Mouse (Mus musculus) C2C12 (cell line): ENCODE results near the gene Serp2. TPM values are rescaled to one million over a fixed set of nuclear protein-coding genes. Genes with fewer than 3 reads are reported as not detected.
"Not testable (repeated sequence)": the region's sequence is repeated elsewhere in the genome, so short reads cannot be mapped to it uniquely, and the experiment has no call there.

Experiments used
- H3K27me3 ChIP-seq: one replicate; pipeline ENCODE4 v1.6.1; 2011; ENCODE audit not compliant: control insufficient read depth, insufficient read depth, insufficient read length
- H3K36me3 ChIP-seq: one replicate; pipeline ENCODE4 v1.6.1; 2011; ENCODE audit not compliant: control insufficient read depth, insufficient read depth
- H3K4me3 ChIP-seq: one replicate; pipeline ENCODE4 v1.5.1; 2011; ENCODE audit warnings: mild to moderate bottlenecking, control low read depth; ENCODE audit not compliant: poor library complexity, insufficient read depth, severe bottlenecking
- H3K79me2 ChIP-seq: one replicate; pipeline ENCODE4 v1.6.1; 2011; ENCODE audit not compliant: control insufficient read depth, insufficient read depth
- H3K79me3 ChIP-seq: one replicate; pipeline ENCODE4 v1.6.1; 2011; ENCODE audit warnings: low read depth, control low read depth
- H3ac ChIP-seq: one replicate; pipeline ENCODE3; 2011; ENCODE audit warnings: low read depth; ENCODE audit not compliant: control insufficient read depth, insufficient read length
- CEBPB ChIP-seq: IDR thresholded peaks from one replicate; pipeline ENCODE4 v1.6.1; 2011; ENCODE audit warnings: low read depth, mild to moderate bottlenecking, control low read depth, moderate library complexity
- CTCF ChIP-seq: IDR thresholded peaks from one replicate; pipeline ENCODE4 v1.5.1; 2011; ENCODE audit not compliant: control insufficient read depth, insufficient read depth, insufficient read length
- FOSL1 ChIP-seq: IDR thresholded peaks from one replicate; pipeline ENCODE4 v1.8.0; 2011; ENCODE audit warnings: mild to moderate bottlenecking, low read length; ENCODE audit not compliant: poor library complexity, insufficient read depth, severe bottlenecking
- MAX ChIP-seq: IDR thresholded peaks from one replicate; pipeline ENCODE4 v1.6.1; 2011; ENCODE audit warnings: mild to moderate bottlenecking, control low read depth
- MYOD1 ChIP-seq: IDR thresholded peaks from one replicate; pipeline ENCODE4 v1.6.1; 2011; ENCODE audit warnings: low read depth; ENCODE audit not compliant: control insufficient read depth, insufficient read length
- MYOG ChIP-seq: IDR thresholded peaks from one replicate; pipeline ENCODE4 v1.6.1; 2011; ENCODE audit not compliant: control insufficient read depth, insufficient read length; ENCODE audit errors: extremely low read depth
- USF1 ChIP-seq: IDR thresholded peaks from one replicate; pipeline ENCODE4 v1.6.1; 2011; ENCODE audit warnings: low read depth, mild to moderate bottlenecking, control low read depth, moderate library complexity
- polyA plus RNA-seq: library from polyadenylated mRNA; unstranded; fragments of >200 nt; fragmentation: generic; extraction: Trizol; gene quantifications from one replicate; pipeline ENCODE4 v1.2.1, GENCODE M21; 2012; ENCODE audit warnings: missing spikeins

The Serp2 gene
- polyA plus RNA-seq, 1 experiment: 32.8 TPM

GRCm38 (mm10) chr14:76566711-76567110 is 10.0 kb upstream of the Serp2 start:
- Histone ChIP-seq H3ac (no peak overlapping the region), H3K4me3 (no peak overlapping the region), H3K79me2 (no peaks in the 10 kb centered on the region), H3K79me3 (no peaks in the 10 kb centered on the region), H3K36me3 (no peaks in the 10 kb centered on the region), H3K27me3 (no peaks in the 10 kb centered on the region)
- TF ChIP-seq MYOG: no peak
- TF ChIP-seq USF1: no peak
- no peak for TF ChIP-seq FOSL1
- TF ChIP-seq CEBPB: no peak
- TF ChIP-seq CTCF: no peak
- no peak for TF ChIP-seq MAX
- no peak for TF ChIP-seq MYOD1

GRCm38 (mm10) chr14:76566193-76566592 is 9.5 kb upstream of the Serp2 start:
- no peak for TF ChIP-seq USF1
- no peak for TF ChIP-seq FOSL1
- no peak for TF ChIP-seq CTCF
- no peak for TF ChIP-seq MYOG
- no peak for TF ChIP-seq MYOD1
- TF ChIP-seq MAX: no peak
- no peak for TF ChIP-seq CEBPB

GRCm38 (mm10) chr14:76559208-76559607 is 2.5 kb upstream of the Serp2 start:
- peaks cover 24% of the 10 kb centered on the region for H3K79me2 ChIP-seq
- H3K4me3 ChIP-seq: no peak overlapping the region
- no peak overlapping the region for H3ac ChIP-seq
- no peaks in the 10 kb centered on the region for H3K27me3 ChIP-seq
- TF ChIP-seq MYOD1: no peak
- no peak for TF ChIP-seq CTCF
- TF ChIP-seq USF1: no peak
- TF ChIP-seq CEBPB: no peak
- no peak for TF ChIP-seq FOSL1
- no peak for TF ChIP-seq MAX
- no peak for TF ChIP-seq MYOG
- no peaks in the 10 kb centered on the region for H3K36me3 ChIP-seq
- H3K79me3 ChIP-seq: no peaks in the 10 kb centered on the region

More at GRCm38 (mm10) chr14:76566193-76566592, 9.5 kb upstream of the Serp2 start:
- Histone ChIP-seq H3ac (no peak overlapping the region), H3K27me3 (no peaks in the 10 kb centered on the region), H3K79me2 (no peaks in the 10 kb centered on the region), H3K36me3 (no peaks in the 10 kb centered on the region), H3K79me3 (no peaks in the 10 kb centered on the region), H3K4me3 (no peak overlapping the region)

GRCm38 (mm10) chr14:76558171-76558570 is 1.5 kb upstream of the Serp2 start:
- H3K4me3 ChIP-seq, H3K27me3 ChIP-seq, H3K79me3 ChIP-seq, H3ac ChIP-seq, H3K36me3 ChIP-seq: not testable (repeated sequence)
- H3K79me2 ChIP-seq: peaks cover 35% of the 10 kb centered on the region

- peak overlapping the region; percentile 77 for H3ac ChIP-seq
- no peaks in the 10 kb centered on the region for H3K27me3 ChIP-seq
- peaks cover 2% of the 10 kb centered on the region for H3K79me3 ChIP-seq
- TF ChIP-seq MYOG (no peak), USF1 (no peak), MYOD1 (no peak), CTCF (no peak), CEBPB (no peak), MAX (no peak), FOSL1 (no peak)
- peaks cover 44% of the 10 kb centered on the region for H3K79me2 ChIP-seq
- peak overlapping the region; percentile 41 for H3K4me3 ChIP-seq
- no peaks in the 10 kb centered on the region for H3K36me3 ChIP-seq
Observed at GRCm38 (mm10) chr14:76556031-76556851, 448 bp downstream of the Serp2 start.
